Mouse (Mus musculus): ENCODE measurements at regions not wholly inside any gene's neighbourhood (a gene's known extent, or its start where the extent isn't known, plus 50 kb on each side); places are given as distances from the start of the nearest gene placed in this dataset.

- DNase-seq, result peak; percentile 20
These were observed 122.9 kb upstream of the Pja1 start for GRCm38 (mm10) chrX:99593872-99594487.

GRCm38 (mm10) chrX:99592980-99593379 is 121.9 kb upstream of the Pja1 start:
- DNase-seq, result no peak

DNA sequence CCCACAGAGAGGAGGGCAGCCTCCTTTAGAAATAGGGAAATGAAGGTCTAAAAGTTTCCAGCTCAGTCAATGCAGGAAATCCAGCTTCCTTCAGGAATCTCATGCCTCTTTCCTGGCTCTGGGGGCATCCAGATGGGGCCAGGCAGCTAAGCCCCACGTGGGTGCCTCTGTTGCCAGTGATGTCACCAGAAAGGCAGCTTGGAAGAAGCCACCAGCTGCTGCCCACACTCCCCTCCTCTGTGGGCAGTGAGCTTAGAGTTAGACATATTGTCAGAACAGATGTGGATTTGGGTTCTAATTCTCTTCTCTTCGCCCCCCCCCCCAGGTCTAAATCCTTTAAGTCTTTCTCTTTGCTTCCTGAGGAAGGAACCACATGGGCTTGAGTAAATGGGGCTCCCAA is 116.2 kb upstream of the Pja1 start:
- DNase-seq, result no peak

DNA sequence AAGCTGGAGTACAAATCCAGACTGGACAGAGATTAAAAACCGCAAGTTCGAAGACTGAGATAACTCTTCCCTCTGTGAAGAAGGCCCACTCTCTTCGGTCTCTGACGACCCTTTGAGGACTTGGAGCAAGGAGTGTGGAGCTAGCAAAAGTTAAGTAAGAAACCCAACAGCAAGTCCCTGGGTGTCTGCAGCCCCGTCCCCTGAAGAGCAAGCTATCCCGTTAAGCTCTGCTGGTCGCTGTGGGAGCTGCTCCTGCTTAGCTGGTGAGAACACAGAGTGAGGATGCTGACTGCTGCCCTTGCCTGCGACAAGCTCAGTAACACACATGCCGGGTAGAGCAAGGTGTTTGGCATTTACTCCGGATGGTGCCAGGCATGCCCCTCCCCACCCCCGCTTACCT is 115.2 kb upstream of the Pja1 start:
- DNase-seq, result no peak

GRCm38 (mm10) chrX:99585703-99586102 is 114.6 kb upstream of the Pja1 start:
- DNase-seq, result no peak

DNA sequence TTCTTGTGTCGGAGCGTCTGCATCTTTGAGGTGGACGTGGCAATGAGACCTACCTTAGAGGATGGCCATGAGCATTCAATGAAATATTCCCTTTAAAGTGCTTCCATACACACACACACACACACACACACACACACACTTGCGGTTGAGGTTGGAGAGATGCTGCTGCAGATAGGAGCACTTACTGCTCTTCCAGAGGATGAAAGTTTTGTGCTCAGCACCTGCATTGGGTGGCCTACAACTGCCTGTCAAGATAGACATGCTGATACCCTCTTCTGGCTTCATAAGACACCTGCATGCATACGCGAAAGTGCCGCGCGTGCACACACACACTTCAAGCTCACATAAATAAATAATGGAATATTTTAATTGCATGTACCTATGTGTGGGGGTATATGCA is 111.5 kb upstream of the Pja1 start:
- no peak for DNase-seq

- DNase-seq, result no peak
These were observed 110.8 kb upstream of the Pja1 start for GRCm38 (mm10) chrX:99581632-99582466.

DNA sequence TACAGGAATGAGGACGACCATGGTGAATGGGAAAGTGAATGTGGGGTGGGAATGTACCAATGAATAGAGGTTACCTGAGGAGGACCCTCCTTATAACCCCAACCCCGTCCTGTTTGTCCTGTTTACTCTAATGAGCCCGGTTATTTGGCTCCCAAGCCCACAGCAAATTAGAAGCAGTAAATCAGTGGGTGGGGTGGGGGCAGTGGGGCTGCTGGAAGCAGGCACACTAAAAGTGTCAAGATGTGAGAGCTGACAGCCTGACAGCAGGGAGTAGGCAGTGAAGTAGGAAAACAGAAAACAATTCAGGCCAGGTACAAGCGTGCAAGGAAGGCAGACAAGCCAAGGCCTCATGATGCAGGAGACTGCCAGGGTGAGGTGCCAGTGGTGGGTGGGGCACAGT is 108.1 kb upstream of the Pja1 start:
- DNase-seq, result no peak

GRCm38 (mm10) chrX:99578796-99579195 is 107.7 kb upstream of the Pja1 start:
- no peak for DNase-seq

- DNase-seq, result no peak
These were observed 104.0 kb upstream of the Pja1 start for GRCm38 (mm10) chrX:99575105-99575504.

GRCm38 (mm10) chrX:99574441-99575103 is 103.5 kb upstream of the Pja1 start:
- peak; percentile 41 for DNase-seq

GRCm38 (mm10) chrX:99570161-99570560 is 99.1 kb upstream of the Pja1 start:
- no peak for DNase-seq

DNA sequence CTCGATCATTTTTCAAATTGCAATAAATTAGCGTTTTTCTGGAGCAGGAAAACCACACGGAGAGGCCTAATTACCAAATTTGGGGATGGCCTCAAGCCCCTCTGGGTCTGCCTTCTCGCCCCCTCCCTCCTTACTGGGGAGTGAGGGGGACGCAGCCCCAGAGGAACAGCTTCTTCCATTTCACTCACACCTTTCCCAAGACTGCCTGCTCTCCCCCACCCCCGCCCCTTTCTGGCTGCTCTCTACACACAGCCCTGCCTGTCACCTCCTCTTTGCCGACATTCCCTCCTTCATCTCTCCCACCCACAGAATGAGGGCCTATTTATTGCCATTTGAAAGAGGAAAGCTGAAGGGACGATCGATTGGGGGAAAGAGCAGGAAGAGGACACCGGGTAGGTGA is 97.2 kb upstream of the Pja1 start:
- DNase-seq, result no peak

DNA sequence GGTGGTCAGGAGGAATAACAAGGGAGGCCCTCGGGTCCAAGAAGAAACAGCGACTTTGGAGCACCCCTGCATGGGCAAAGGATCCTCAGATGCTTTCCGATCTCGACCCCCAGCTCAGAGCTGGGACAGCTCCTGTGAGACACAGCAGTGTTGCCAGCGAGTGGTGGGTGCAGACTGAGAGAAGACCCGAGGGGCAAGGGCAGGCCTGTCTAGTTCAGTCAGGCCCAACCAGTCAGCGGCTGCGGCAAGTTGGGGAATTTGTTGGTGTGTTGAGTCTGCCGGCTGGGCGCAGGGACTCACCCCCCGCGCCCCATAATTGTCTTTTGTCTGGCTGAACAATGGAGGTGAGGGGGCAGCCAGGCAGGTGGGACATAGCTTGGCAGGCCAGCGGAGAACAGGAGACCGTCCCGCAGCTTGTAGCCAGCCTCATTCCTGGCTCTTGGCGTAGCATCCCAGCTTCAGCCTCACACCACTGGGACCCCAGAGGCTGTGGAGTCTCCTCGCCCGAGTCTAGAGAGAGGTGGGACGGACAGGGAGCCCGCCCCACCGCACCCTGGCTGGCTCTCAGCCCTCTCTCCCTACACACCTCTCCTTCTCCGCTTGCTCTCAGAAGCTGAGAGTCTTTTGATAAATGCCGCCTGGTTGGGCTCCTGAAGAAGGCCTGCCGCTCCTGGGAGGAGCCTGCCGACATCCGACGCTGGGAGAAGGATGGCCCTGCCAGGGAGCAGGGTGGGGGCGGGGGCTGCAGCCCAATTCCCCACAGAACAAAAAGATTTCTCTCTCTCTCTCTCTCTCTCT is 96.5 kb upstream of the Pja1 start:
- DNase-seq, result peak; percentile 25

DNA sequence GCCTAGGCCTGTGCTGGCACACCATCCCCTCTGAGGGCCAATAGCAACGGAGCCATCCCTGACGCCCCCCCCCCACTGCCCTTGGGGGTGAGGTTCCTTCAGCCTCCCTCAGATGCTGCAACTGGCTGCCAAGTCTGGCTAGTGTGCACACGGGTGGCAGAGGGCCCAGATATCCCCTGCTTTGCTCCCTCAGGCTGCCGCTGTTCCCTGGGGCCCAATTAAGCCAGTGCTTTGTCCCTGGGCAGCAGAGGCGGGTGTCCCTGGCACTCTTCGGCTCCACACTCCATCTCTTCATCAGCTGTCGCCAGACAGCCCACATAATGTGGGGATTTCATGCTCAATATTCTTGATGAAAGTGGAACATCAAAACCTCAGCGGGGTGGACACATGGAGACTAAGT is 90.9 kb upstream of the Pja1 start:
- DNase-seq, result no peak

DNA sequence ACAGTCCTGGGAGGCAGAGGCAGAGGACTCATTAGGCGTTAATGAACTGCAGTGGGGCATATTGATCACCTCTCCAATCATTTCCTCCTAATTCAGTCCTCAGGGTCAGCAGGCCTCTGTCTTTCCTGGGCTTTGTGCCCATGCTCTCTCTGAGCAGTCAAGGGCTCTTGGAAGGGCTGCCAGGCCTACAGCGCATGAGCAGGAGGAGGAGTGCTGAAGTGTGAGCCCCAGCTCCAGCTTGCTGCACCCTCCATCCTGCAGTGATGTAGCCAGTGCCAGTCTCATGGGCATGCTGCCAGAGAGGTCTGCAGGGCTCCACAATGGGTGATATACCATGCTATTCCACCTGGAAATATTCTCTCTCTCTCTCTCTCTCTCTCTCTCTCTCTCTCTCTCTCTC is 89.6 kb upstream of the Pja1 start:
- no peak for DNase-seq

DNA sequence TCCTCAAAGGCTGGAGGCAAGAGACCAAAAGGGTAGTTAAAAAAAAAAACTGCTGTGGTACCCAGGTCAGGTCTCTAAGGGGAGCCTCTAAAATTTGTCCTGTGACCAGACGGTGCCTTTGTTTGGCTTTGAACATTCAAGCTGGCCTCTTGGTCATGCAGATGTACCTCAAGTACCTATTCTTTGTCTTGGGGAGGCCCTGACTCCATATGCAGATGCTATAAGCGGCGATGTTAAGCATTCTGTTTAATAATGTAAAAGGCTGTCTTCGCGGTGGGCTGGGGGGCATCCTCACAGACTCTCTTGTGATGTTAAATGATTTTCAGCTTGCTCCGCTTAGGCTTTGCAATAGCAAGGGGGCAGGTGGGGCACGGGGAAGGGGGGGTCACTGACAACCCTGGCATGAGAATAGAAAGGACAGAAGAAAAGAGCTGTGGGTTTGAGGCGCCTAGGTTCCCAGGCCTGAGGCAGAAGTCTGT is 85.8 kb upstream of the Pja1 start:
- no peak for DNase-seq

DNA sequence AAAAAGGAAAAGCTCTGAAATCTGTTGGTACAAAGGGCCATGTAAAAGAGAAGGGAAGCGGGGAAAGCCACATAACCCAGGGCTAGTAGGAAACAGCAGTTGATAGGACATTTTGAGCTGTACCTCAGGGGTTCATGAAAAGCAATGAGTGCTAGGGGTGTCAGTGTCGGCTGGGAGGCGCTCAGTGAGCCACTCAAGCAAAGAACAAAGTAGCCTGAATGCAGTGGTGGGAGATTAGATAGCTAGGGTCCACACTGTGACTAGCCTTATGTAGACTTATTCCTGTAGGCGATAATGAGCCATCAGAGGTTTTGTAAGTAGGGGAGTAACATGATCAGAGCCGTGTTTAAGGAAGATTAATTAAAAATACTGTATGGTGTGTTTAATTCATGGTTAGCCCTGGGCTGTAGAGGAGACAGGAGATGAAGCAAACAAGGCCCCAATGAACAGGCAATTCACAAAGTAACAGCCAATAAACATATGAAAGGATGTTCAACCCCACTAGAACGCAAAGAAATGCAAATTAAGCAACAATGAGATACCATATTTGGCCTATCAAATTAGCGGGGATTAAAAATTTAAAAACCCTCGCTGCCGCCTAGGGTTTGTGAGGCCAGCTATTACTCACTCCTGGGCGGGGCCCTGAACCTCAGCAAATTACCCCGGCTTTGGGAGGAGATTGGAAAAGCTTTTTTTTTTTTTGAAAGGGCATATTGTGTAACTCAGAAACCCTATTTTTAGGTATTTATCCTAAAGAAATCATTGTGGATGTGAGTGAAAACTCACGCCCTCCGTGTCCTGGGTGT is 85.1 kb upstream of the Pja1 start:
- no peak for DNase-seq

- DNase-seq, result no peak
These were observed 81.7 kb upstream of the Pja1 start for GRCm38 (mm10) chrX:99552778-99553177.

GRCm38 (mm10) chrX:99550057-99550760 is 79.1 kb upstream of the Pja1 start:
- DNase-seq, result peak; percentile 11

DNA sequence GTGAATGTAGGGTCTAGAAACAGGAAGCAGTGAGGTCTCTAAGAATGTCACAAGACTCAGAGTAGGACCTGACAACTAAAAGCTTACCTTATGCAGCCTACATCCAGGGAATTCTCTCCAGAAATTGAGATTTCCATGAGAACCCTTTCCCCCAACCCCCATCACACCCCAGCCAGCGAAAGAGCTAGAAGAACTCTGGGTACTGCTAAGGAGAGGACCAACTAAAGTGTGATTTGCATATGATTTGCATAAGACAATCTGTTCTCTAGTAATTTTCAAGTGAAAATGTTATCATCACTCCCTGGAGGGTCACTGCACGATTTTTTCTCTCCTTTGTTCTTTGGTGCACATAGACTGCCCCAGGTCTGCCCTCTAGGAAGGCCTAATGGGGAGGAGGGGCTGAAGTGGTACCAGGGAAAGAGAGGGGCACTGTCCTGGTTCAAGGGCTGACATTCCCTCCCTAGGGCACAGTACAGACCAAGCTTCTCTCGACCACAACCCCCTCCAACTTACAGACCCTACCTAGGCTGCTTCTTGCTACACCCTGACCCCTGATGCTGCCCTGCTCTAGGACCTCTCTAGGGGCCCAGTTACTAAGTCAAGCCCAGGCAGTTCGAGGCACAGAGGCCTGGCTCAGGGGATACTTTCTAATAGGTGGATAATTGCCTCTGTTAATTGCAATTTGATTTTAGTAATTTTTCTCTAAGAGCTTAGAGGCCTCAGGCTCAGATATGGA is 77.4 kb upstream of the Pja1 start:
- DNase-seq, result no peak
